Mouse (Mus musculus) CH12.LX (cell line): Measurements from ENCODE around the gene Bves. TPM values are rescaled to one million over a fixed set of nuclear protein-coding genes. Genes with fewer than 3 reads are reported as not detected.

Experiments
- DNase-seq: peaks from one replicate; pipeline ENCODE4 v3.0.0-alpha.2; 2013; ENCODE audit errors: extremely low read depth
- H3K27ac ChIP-seq: 2 replicates; pipeline ENCODE4 v1.5.1; 2012; ENCODE audit warnings: low read depth, mild to moderate bottlenecking, control low read depth, moderate library complexity; ENCODE audit not compliant: insufficient read depth
- H3K27me3 ChIP-seq: replicated peaks from 2 replicates; pipeline ENCODE3; 2012; ENCODE audit warnings: inconsistent platforms
- H3K36me3 ChIP-seq, 2 experiments: replicated peaks in 1 of 2; 2 replicates each; pipeline versions ENCODE3 to v1.6.1; 2012; ENCODE audit warnings: inconsistent platforms in 1 of 2, low read length in 1 of 2, mild to moderate bottlenecking in 1 of 2, mixed read lengths in 1 of 2, moderate library complexity in 1 of 2; ENCODE audit not compliant: control insufficient read depth in 1 of 2, insufficient read depth in 1 of 2
- H3K4me1 ChIP-seq, 2 experiments: 2 replicates each; pipeline ENCODE4 v1.6.1; 2012; ENCODE audit warnings: inconsistent platforms in 1 of 2, moderate library complexity in 1 of 2; ENCODE audit not compliant: insufficient read depth in 2 of 2, control insufficient read depth in 1 of 2
- H3K4me2 ChIP-seq: 2 replicates; pipeline ENCODE4 v1.6.1; 2012; ENCODE audit warnings: low read depth, mild to moderate bottlenecking, control low read depth; ENCODE audit not compliant: poor library complexity, insufficient read depth, severe bottlenecking
- H3K4me3 ChIP-seq, 3 experiments: fragments of 150-350 bp in 1 of 3; sonication (generic) in 1 of 3; replicated peaks in 1 of 3; 2 replicates each; pipeline versions ENCODE3 to v1.5.1; 2011 to 2012; ENCODE audit warnings: low read depth in 2 of 3, low read length in 2 of 3, mild to moderate bottlenecking in 2 of 3, moderate library complexity in 2 of 3, control low read depth in 1 of 3, improper control_type of control experiment in 1 of 3, inconsistent platforms in 1 of 3, mixed read lengths in 1 of 3; ENCODE audit not compliant: poor library complexity in 1 of 3
- H3K79me2 ChIP-seq: replicated peaks from 2 replicates; pipeline ENCODE4 v1.6.1; 2012; ENCODE audit warnings: mild to moderate bottlenecking, moderate library complexity; ENCODE audit not compliant: control insufficient read depth, poor library complexity, insufficient read depth, severe bottlenecking; ENCODE audit errors: extremely low read depth
- H3K9ac ChIP-seq: 2 replicates; pipeline ENCODE4 v1.6.1; 2012; ENCODE audit warnings: low read depth, mild to moderate bottlenecking, control low read depth, moderate library complexity; ENCODE audit not compliant: insufficient read depth
- H3K9me3 ChIP-seq: replicated peaks from 2 replicates; pipeline ENCODE3; 2012; ENCODE audit warnings: low read length, inconsistent platforms, mixed read lengths
- BHLHE40 ChIP-seq: IDR thresholded peaks from 2 replicates; pipeline ENCODE4 v1.6.1; 2011; ENCODE audit warnings: mild to moderate bottlenecking, low read depth, low read length, improper control_type of control experiment
- CHD1 ChIP-seq: IDR thresholded peaks from 2 replicates; pipeline ENCODE4 v1.6.1; 2012; ENCODE audit warnings: low read depth, low read length, improper control_type of control experiment, inconsistent platforms
- CTCF ChIP-seq, 2 experiments: IDR thresholded peaks in 1 of 2; conservative IDR thresholded peaks in 1 of 2; 2 replicates each; pipeline ENCODE4 v1.5.1; 2011 to 2012; ENCODE audit warnings: low read depth in 2 of 2, low read length in 2 of 2, improper control_type of control experiment in 1 of 2, inconsistent platforms in 1 of 2, mild to moderate bottlenecking in 1 of 2, moderate library complexity in 1 of 2
- E2F4 ChIP-seq: IDR thresholded peaks from 2 replicates; pipeline ENCODE4 v1.6.1; 2011; ENCODE audit warnings: low read depth, low read length, improper control_type of control experiment; ENCODE audit not compliant: insufficient replicate concordance
- ELF1 ChIP-seq: IDR thresholded peaks from 2 replicates; pipeline ENCODE4 v1.6.1; 2014; ENCODE audit warnings: low read depth, mild to moderate bottlenecking, inconsistent platforms, low read length, improper control_type of control experiment
- HCFC1 ChIP-seq: IDR thresholded peaks from 2 replicates; pipeline ENCODE4 v1.6.1; 2012; ENCODE audit warnings: low read depth, mild to moderate bottlenecking, inconsistent platforms, low read length, improper control_type of control experiment
- IRF4 ChIP-seq: IDR thresholded peaks from 2 replicates; pipeline ENCODE4 v1.6.1; 2014; ENCODE audit warnings: low read depth, mild to moderate bottlenecking, inconsistent platforms, low read length, improper control_type of control experiment
- JUN ChIP-seq: IDR thresholded peaks from 2 replicates; pipeline ENCODE4 v1.6.1; 2011; ENCODE audit warnings: low read depth, mild to moderate bottlenecking, low read length, improper control_type of control experiment, moderate library complexity; ENCODE audit not compliant: insufficient read depth
- KAT2A ChIP-seq: IDR thresholded peaks from 2 replicates; pipeline ENCODE4 v1.6.1; 2012; ENCODE audit warnings: low read length, improper control_type of control experiment, inconsistent platforms; ENCODE audit not compliant: insufficient replicate concordance
- MYC ChIP-seq: IDR thresholded peaks from 2 replicates; pipeline ENCODE4 v1.6.1; 2011; ENCODE audit warnings: low read depth, mild to moderate bottlenecking, improper control_type of control experiment, low read length
- NELFE ChIP-seq: IDR thresholded peaks from 2 replicates; pipeline ENCODE4 v1.6.1; 2011; ENCODE audit warnings: low read depth, low read length, improper control_type of control experiment
- PAX5 ChIP-seq: IDR thresholded peaks from 2 replicates; pipeline ENCODE4 v1.6.1; 2012; ENCODE audit warnings: low read length, inconsistent platforms, mixed read lengths
- RAD21 ChIP-seq: IDR thresholded peaks from 2 replicates; pipeline ENCODE4 v1.6.1; 2011; ENCODE audit warnings: low read depth, mild to moderate bottlenecking, low read length, improper control_type of control experiment, moderate library complexity
- RCOR1 ChIP-seq: conservative IDR thresholded peaks from 2 replicates; pipeline ENCODE4 v1.6.1; 2012; ENCODE audit warnings: low read depth, mild to moderate bottlenecking, inconsistent platforms, low read length, improper control_type of control experiment
- SIN3A ChIP-seq: IDR thresholded peaks from 2 replicates; pipeline ENCODE4 v1.6.1; 2012; ENCODE audit warnings: low read length, improper control_type of control experiment, inconsistent platforms
- SMC3 ChIP-seq: IDR thresholded peaks from 2 replicates; pipeline ENCODE4 v1.6.1; 2011; ENCODE audit warnings: low read depth, low read length, improper control_type of control experiment
- TCF12 ChIP-seq: IDR thresholded peaks from 2 replicates; pipeline ENCODE4 v1.6.1; 2014; ENCODE audit warnings: low read depth, mild to moderate bottlenecking, inconsistent platforms, low read length, improper control_type of control experiment
- UBTF ChIP-seq: IDR thresholded peaks from 2 replicates; pipeline ENCODE4 v1.6.1; 2012; ENCODE audit warnings: low read depth, mild to moderate bottlenecking, inconsistent platforms, low read length, improper control_type of control experiment, moderate library complexity
- USF1 ChIP-seq: IDR thresholded peaks from 2 replicates; pipeline ENCODE4 v1.6.1; 2014; ENCODE audit warnings: low read depth, mild to moderate bottlenecking, inconsistent platforms, low read length, improper control_type of control experiment
- ZKSCAN1 ChIP-seq: IDR thresholded peaks from 2 replicates; pipeline ENCODE4 v1.6.1; 2012; ENCODE audit warnings: low read depth, inconsistent platforms, low read length, improper control_type of control experiment, borderline replicate concordance
- ZMIZ1 ChIP-seq: IDR thresholded peaks from 2 replicates; pipeline ENCODE4 v1.6.1; 2012; ENCODE audit warnings: low read depth, mild to moderate bottlenecking, inconsistent platforms, low read length, improper control_type of control experiment
- ZNF384 ChIP-seq: IDR thresholded peaks from 2 replicates; pipeline ENCODE4 v1.6.1; 2012; ENCODE audit warnings: low read depth, low read length, improper control_type of control experiment, inconsistent platforms
- dilution Hi-C: fragments of 300-500 bp; cut with MboI; formaldehyde crosslinking; loops from 2 replicates; pipeline ENCODE4 v1.14.3; 2020; ENCODE audit warnings: low sequenced_read_pairs; ENCODE audit not compliant: extremely low pct_unique_long_range_greater_than_20kb, extremely low pct_ligation_motif_present
- in situ Hi-C: fragments of 300-500 bp; cut with MboI; formaldehyde crosslinking; loops from 3 replicates; pipeline ENCODE4 v1.14.3; 2019; ENCODE audit warnings: low sequenced_read_pairs, low pct_ligation_motif_present, low pct_unique_long_range_greater_than_20kb, mixed read lengths
- polyA plus RNA-seq: library from polyadenylated mRNA; unstranded; fragments of >175 nt; gene quantifications from 2 replicates; pipeline ENCODE4 v1.2.1, GENCODE M21; 2012; ENCODE audit warnings: low read depth; ENCODE audit not compliant: insufficient read length
- total RNA-seq, 2 experiments: library from RNA; depleted of rRNA; stranded (reverse); fragments of 300-350 nt in 1 of 2; fragments of >200 nt in 1 of 2; gene quantifications; 2 replicates each; pipeline ENCODE4 v1.2.3; 2012 to 2014

The Bves gene
- total and polyA plus RNA-seq, 3 experiments = not detected

- H3K9me3 ChIP-seq = no peaks in the 10 kb centered on the region
- H3K4me3 ChIP-seq = no peak overlapping the region
- dilution Hi-C loops = no loop called here
- H3K27me3 ChIP-seq = no peaks in the 10 kb centered on the region
- no peak overlapping the region for H3K27ac ChIP-seq
- peaks cover 0 to 8% of the 10 kb centered on the region in 2 experiments for H3K36me3 ChIP-seq
- in situ Hi-C loops = loop anchor here (25.0 kb wide), 1 partner anchor 264 kb away; no protein-coding TSS in a partner anchor
- DNase-seq = no peak
- no peak overlapping the region for H3K9ac ChIP-seq
- TF ChIP-seq RAD21 = no peak
- no peak for TF ChIP-seq ZKSCAN1
- no peak for TF ChIP-seq RCOR1
- no peak for TF ChIP-seq MYC
- no peak for TF ChIP-seq CHD1
- no peak for TF ChIP-seq ELF1
- TF ChIP-seq JUN = no peak
- no peak for TF ChIP-seq BHLHE40
- no peak for TF ChIP-seq CTCF (conservative IDR thresholded peaks at IDR 0.05 in 1 of 2, IDR thresholded peaks at IDR 0.05 in 1 of 2; ENCODE audit: low read depth in 2 of 2, low read length in 2 of 2)
- TF ChIP-seq UBTF = no peak
- no peak for TF ChIP-seq ZNF384
- TF ChIP-seq USF1 = no peak
- TF ChIP-seq E2F4 = no peak
- no peak for TF ChIP-seq ZMIZ1
- TF ChIP-seq, all 38 proteins: peak for 0
- Histone ChIP-seq H3K4me1 (no peaks in the 10 kb centered on the region), H3K79me2 (no peaks in the 10 kb centered on the region), H3K4me2 (no peak overlapping the region)
Observed at GRCm38 (mm10) chr10:45398211-45398610, 62.6 kb downstream of the Bves start.

GRCm38 (mm10) chr10:45399702-45400243, 64.2 kb downstream of the Bves start:
- dilution Hi-C loops = no loop called here
- no peaks in the 10 kb centered on the region for H3K9me3 ChIP-seq
- peaks cover 0 to 8% of the 10 kb centered on the region in 2 experiments for H3K36me3 ChIP-seq
- H3K79me2 ChIP-seq = no peaks in the 10 kb centered on the region
- H3K4me2 ChIP-seq = no peak overlapping the region
- H3K27me3 ChIP-seq = no peaks in the 10 kb centered on the region
- no peak overlapping the region for H3K4me3 ChIP-seq
- in situ Hi-C loops = loop anchor here (25.0 kb wide), 1 partner anchor 263 kb away; no protein-coding TSS in a partner anchor
- H3K9ac ChIP-seq = no peak overlapping the region
- DNase-seq = no peak
- no peaks in the 10 kb centered on the region for H3K4me1 ChIP-seq
- H3K27ac ChIP-seq = no peak overlapping the region
- TF ChIP-seq KAT2A (no peak), ZKSCAN1 (no peak), UBTF (no peak), IRF4 (no peak), CTCF (conservative IDR thresholded peaks at IDR 0.05 in 1 of 2, IDR thresholded peaks at IDR 0.05 in 1 of 2; ENCODE audit: low read depth in 2 of 2, low read length in 2 of 2) (no peak), NELFE (no peak), CHD1 (no peak), HCFC1 (no peak), SIN3A (no peak), ZMIZ1 (no peak), PAX5 (no peak), SMC3 (no peak), RCOR1 (no peak), TCF12 (no peak)
- TF ChIP-seq, all 38 proteins: peak for 0
